Mouse (Mus musculus) testis, postnatal 10 days (tissue): ENCODE results near the gene Baiap2l1.

Source experiments
- DNase-seq: peaks from one replicate; pipeline ENCODE4 v3.0.0; 2021; ENCODE audit warnings: low spot score

Baiap2l1 gene

GRCm38 (mm10) chr5:144256541-144256870, 101.4 kb downstream of the Baiap2l1 start:
- no peak for DNase-seq

GRCm38 (mm10) chr5:144255632-144256540, 102.0 kb downstream of the Baiap2l1 start:
- peak; percentile 78 for DNase-seq

GRCm38 (mm10) chr5:144254811-144255631, 102.9 kb downstream of the Baiap2l1 start:
- peak; percentile 90 for DNase-seq

DNA sequence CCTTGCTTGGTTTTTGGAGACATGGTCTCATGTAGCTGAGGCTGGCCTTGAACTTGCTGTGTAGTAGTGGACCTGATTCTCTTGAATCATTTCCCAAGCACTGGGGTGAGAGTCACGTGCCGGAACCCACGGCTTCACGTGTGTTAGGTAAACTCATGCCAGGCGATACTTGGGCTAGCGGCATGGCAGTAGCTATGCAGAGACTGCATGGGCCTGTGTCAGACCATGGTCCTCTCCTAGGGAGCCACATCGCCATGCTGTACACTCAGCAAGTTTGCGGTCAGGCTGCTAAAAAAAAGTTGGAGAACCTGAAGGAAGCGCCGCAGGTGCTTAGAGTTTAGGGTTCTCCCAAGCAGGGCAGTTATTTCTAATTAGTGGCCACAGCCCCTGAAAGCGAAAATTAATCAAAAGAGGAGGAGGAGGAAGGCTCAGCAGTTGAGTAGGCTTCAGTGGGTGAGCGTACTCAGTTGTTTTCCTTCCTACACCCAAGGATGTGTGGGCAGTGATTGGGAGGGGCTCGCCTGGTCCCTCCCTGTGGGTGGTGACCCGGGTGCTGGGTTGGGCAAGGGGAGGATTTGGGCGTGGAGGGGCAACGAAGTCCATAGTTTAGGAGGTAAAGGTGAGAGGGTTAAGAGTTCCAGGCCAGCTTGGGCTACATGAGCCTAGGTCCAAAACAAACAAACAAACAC, 103.6 kb downstream of the Baiap2l1 start:
- peak; percentile 76 for DNase-seq

DNA sequence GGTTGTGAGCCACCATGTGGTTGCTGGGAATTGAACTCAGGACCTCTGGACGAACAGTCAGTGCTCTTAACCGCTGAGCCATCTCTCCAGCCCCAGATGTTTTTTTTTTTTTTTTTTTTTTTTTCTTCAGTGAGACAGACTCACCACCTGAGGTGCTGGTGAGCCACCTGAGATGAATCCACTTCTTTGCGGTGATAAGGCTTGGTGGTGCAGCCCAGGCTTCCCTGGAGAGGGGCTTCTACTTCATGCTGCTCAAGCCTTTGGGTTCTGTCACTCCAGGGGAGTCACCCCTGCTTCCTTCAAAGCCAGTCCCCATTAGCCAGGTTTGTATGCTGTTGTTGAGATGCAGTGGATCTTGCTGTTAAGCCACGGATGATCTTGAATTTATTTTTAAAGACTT, 104.7 kb downstream of the Baiap2l1 start:
- DNase-seq: no peak

DNA sequence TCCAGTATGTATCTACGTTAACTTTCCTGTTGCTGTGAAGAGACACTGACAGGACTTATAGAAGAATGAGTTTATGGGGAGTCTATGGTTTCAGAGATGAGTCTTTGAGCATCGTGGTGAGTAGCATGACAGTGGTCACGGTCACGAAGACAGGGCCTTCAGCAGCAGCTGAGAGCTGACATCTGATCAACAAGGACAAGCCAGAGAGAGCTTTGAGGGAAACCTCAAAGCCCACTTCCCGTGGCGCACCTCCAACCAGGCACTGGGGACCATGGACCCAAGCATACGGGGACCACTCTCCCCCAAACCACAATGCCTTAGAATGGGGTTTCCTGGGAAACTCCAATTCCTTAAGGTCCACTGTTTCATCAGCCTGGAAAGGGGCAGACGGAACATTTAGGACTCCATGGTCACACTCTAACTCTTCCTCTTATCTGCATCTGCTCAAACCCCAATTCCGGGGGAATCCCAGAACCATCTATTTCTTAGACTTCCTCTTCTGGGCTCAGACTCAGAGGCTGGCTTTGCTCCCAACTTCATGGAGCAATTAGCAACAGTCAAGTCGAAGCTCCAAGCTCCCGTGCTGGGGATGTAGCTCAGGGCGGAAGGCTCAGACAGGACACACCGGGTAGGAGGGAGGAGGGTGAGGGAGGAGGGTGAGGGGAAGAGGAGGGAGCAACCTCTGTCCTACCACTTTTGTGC, 105.9 kb downstream of the Baiap2l1 start:
- DNase-seq: no peak

DNA sequence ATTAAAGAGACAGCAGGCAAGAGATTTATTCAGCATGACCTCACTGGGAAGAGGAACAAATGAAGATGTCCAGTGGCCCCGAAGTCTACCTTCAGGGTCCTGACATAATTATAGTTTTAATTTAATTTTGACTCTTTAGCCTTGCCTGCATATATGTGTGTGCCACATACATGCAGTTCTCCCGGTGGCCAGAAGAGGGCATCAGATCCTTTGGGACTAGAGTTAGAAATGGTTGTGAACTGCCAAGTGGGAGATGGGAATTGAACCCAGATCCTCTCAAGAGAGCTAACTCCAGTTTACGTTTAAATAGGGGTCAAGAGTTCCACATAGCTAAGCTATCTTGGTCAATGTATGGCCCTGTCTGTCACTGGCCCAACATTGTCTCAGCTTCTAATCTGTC, 108.0 kb downstream of the Baiap2l1 start:
- no peak for DNase-seq

GRCm38 (mm10) chr5:144247906-144248585, 109.9 kb downstream of the Baiap2l1 start:
- no peak for DNase-seq

- DNase-seq: no peak
Observed at GRCm38 (mm10) chr5:144247307-144247706, 110.6 kb downstream of the Baiap2l1 start.

GRCm38 (mm10) chr5:144246669-144247068, 111.2 kb downstream of the Baiap2l1 start:
- DNase-seq: peak; percentile 65

GRCm38 (mm10) chr5:144245592-144245991, 112.3 kb downstream of the Baiap2l1 start:
- no peak for DNase-seq

DNA sequence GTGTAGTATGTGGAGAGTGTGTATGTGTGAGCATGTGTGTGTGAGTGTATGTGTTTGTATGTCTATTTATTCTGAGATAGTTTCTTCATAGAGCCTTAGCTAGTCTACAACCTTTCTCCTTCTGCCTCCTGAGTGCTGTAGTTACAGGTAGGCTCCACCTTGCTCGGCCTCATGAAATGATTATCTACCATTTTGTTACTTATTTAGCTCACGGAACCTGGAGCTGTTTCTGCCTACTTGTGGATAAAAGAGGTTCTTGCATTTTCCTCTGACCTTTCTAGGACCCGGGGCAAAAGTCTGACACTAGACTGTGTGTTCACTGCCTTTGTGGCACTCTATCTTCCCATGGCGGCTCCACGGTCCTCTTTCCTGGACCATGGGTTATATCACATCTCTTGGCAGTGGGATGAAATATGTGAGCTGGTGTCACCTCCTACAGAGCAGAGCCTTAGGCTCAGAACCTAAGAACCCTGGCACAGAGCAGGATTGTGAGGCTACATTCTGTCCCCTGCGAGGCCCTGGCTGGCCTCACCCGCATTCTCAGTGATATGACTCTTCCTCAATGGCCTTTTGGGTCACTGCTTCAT, 113.9 kb downstream of the Baiap2l1 start, which contains the start of gene Bri3:
Gene Bri3 (plus strand): TSS at position 537 of the 587 bp plus-strand sequence.
- no peak for DNase-seq

- DNase-seq: no peak
Observed at GRCm38 (mm10) chr5:144238969-144239368, 118.9 kb downstream of the Baiap2l1 start.

DNA sequence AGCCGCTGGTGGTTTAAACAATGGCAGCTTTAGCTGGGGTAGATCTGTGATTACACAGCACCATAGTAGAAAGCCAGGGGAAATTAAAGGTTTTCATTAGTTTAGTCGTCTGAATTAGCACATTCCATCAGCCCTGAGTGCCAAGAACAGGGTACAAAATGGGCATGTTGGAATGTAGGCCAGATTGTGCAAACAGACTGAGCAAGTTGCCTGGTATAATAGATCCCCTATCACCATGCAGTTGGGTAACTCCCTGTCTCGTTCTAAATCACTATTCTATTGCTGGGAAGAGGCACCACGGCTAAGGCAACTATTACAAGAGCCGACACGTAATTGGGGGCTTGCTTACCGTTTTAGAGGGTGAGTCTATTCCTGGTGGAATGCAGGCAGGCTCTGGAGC, 123.2 kb downstream of the Baiap2l1 start:
- no peak for DNase-seq

DNA sequence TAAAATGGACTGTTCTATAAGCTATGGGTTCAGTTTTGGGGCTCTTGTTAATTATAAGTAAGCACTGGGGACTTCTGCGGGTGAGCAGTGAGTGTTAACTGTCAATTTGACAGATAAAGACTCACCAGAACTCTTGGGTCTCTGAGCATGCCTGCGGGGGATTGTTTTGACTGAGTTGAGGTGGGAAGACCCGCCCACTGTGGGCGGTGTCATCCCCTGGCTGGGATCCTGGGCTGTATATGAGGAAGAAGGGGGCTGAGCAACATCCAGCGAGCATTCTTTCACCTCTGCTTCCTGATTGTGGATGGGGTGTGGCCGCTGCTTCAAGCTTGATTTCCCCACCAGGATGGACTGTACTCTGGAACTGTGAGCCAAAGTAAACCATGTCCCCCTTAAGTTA, 123.7 kb downstream of the Baiap2l1 start:
- no peak for DNase-seq

DNA sequence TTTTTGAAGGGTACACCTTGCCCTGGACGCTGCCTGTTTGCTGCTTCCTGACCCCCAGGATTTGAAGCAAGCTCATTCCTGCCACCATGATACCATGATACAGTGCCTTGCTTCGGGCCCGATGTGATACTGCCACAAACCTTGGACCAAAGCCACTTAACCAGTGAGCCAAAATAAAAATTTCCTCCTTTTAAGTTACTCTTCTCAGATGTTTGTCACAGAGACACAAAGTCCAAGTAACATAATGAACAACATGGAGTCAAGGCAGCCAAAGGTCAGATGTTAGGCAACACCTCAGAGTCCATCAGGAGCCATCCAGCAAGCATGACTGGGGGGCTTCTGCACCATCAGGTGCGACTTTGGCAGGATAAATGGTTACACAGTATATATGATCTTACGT, 125.4 kb downstream of the Baiap2l1 start:
- no peak for DNase-seq

- DNase-seq: no peak
Observed at GRCm38 (mm10) chr5:144231410-144231809, 126.5 kb downstream of the Baiap2l1 start.

- no peak for DNase-seq
Observed at GRCm38 (mm10) chr5:144230216-144230615, 127.7 kb downstream of the Baiap2l1 start.

GRCm38 (mm10) chr5:144226220-144226619, 131.7 kb downstream of the Baiap2l1 start:
- DNase-seq: no peak

GRCm38 (mm10) chr5:144223899-144224816, 133.8 kb downstream of the Baiap2l1 start:
- no peak for DNase-seq
